Mouse (Mus musculus) G1E-ER4 (cell line): Measurements from ENCODE around the gene Hnrnpul2. TPM values are rescaled to one million over a fixed set of nuclear protein-coding genes. Genes with fewer than 3 reads are reported as not detected.

Source experiments
- GATA1 ChIP-seq: IDR thresholded peaks from one replicate; pipeline ENCODE4 v1.8.0; 2012; ENCODE audit warnings: low read length, inconsistent platforms
- polyA plus RNA-seq: library from polyadenylated mRNA; stranded (reverse); fragments of >175 nt; gene quantifications from 2 replicates; pipeline ENCODE4 v1.2.3, GENCODE M21; 2012

The Hnrnpul2 gene
- polyA plus RNA-seq: 100 and 147 TPM in 2 replicates

GRCm38 (mm10) chr19:8819596-8820423 lies at the start of gene Hnrnpul2:
Hnrnpul2 (plus strand) TSS chr19:8820010.
- TF ChIP-seq GATA1: no peak

- TF ChIP-seq GATA1: no peak
Measured at GRCm38 (mm10) chr19:8770567-8771270, 49.1 kb upstream of the Hnrnpul2 start, which contains the start of gene Tmem223. Tmem223 (plus strand) TSS chr19:8770996.

- no peak for TF ChIP-seq GATA1
Measured at GRCm38 (mm10) chr19:8772996-8773395, 46.8 kb upstream of the Hnrnpul2 start.

- TF ChIP-seq GATA1: no peak
Measured at GRCm38 (mm10) chr19:8773409-8773808, 46.4 kb upstream of the Hnrnpul2 start.

GRCm38 (mm10) chr19:8774086-8774835 lies 45.5 kb upstream of the Hnrnpul2 start, which contains the start of gene Tmem179b:
Tmem179b (minus strand) TSS chr19:8774467.
- no peak for TF ChIP-seq GATA1

GRCm38 (mm10) chr19:8774951-8775421 lies 44.8 kb upstream of the Hnrnpul2 start:
- no peak for TF ChIP-seq GATA1

- TF ChIP-seq GATA1: no peak
Measured at GRCm38 (mm10) chr19:8786008-8786781, 33.6 kb upstream of the Hnrnpul2 start, which contains the start of gene Taf6l. Taf6l (minus strand) TSS chr19:8786417.

- TF ChIP-seq GATA1: no peak
Measured at GRCm38 (mm10) chr19:8788521-8788920, 31.3 kb upstream of the Hnrnpul2 start.

GRCm38 (mm10) chr19:8789171-8789570 lies 30.6 kb upstream of the Hnrnpul2 start:
- no peak for TF ChIP-seq GATA1

GRCm38 (mm10) chr19:8790171-8790570 lies 29.6 kb upstream of the Hnrnpul2 start:
- TF ChIP-seq GATA1: no peak

- TF ChIP-seq GATA1: no peak
Measured at GRCm38 (mm10) chr19:8798264-8798946, 21.4 kb upstream of the Hnrnpul2 start, which contains the start of gene Polr2g. Polr2g (minus strand) TSS chr19:8798577.

- no peak for TF ChIP-seq GATA1
Measured at GRCm38 (mm10) chr19:8798947-8799315, 20.9 kb upstream of the Hnrnpul2 start.

GRCm38 (mm10) chr19:8802130-8802821 lies 17.5 kb upstream of the Hnrnpul2 start, which contains the start of gene Zbtb3:
Zbtb3 (plus strand) TSS chr19:8802555.
- no peak for TF ChIP-seq GATA1
